Mouse (Mus musculus) left cerebral cortex, postnatal 36 days (tissue): ENCODE measurements around the gene Efcc1. TPM values are rescaled to one million over a fixed set of nuclear protein-coding genes. Genes with fewer than 3 reads are reported as not detected.

Experiments
- DNase-seq, 2 experiments: peaks; one replicate each; pipeline ENCODE4 v3.0.0; 2021 to 2022; ENCODE audit warnings: low spot score in 2 of 2, mixed read lengths in 1 of 2
- intact Hi-C: fragments of 180-260 bp; cut with DNase I; formaldehyde crosslinking; loops from one replicate; pipeline ENCODE4 v1.15.1; 2025
- total RNA-seq, 2 experiments: library from RNA; stranded (reverse); gene quantifications; 2 replicates each; pipeline ENCODE4 v1.2.3; 2021

Efcc1 gene
- total RNA-seq, 2 experiments from 2014 or later: 3.9 to 6.0 TPM

DNA sequence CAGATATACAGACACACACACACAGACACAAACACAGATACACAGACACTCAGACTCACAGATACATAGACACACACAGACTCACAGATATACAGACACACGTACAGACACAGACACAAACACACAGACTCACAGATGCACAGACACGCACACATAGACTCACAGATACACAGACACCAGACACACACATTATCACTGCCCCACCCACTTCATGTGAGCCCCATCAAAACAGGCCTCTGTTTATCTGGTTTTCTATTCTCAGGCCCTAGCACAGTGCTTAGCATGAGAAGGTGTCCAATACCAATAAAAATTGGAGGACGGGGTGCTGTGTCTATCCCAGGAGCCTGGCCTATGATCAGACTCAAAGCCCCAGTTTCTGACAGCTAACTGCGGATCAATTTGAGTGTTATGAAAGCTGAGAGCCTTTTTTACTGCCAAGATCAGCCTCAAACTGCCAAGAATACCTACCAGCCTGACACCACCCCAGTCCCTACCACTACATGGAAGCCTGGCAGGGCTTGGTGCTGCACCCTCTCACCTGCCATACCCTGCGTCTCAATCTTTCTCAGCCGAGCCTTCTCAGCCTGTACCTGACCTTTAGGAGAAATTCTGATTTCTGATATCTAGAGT, 65.7 kb downstream of the Efcc1 start:
- DNase-seq: no peak
- intact Hi-C loops: no loop called here

DNA sequence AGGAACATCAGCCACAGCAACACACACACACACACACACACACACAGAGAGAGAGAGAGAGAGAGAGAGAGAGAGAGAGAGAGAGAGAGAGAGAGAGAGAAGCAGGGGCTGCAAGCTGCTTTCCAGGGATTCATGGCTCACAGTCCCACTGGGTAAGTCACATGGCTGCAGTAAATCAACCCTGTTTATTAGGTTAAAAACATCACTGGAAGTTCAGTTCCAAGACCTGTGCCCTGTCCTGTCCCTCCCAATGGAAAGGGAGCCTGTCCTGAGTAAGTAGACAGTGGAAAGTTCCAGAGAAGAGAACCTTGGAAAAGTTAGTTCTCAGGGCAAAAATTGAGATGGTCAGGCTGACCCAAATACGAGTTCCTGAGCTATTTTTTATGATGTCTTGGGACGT, 66.7 kb downstream of the Efcc1 start:
- DNase-seq: no peak
- intact Hi-C loops: no loop called here

DNA sequence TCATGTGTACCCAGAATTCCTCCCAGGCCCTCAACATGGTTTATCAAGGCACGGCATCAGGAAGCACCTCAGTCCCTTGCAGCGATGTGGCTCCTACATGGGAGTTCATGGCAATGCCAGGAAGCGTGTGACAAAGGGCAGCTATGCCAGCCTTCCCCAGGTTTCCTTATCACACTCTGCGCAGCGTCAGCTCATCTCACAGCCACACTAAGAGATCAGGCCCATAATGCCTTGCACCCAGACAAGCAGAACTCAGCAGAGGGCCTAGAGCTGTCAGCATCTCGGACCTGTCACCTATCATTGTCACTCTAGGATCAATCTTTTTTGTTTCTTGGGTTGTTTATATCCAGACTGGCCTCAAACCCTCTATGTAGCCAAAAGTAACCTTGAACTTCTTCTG, 68.9 kb downstream of the Efcc1 start:
- intact Hi-C loops: no loop called here
- no peak for DNase-seq

DNA sequence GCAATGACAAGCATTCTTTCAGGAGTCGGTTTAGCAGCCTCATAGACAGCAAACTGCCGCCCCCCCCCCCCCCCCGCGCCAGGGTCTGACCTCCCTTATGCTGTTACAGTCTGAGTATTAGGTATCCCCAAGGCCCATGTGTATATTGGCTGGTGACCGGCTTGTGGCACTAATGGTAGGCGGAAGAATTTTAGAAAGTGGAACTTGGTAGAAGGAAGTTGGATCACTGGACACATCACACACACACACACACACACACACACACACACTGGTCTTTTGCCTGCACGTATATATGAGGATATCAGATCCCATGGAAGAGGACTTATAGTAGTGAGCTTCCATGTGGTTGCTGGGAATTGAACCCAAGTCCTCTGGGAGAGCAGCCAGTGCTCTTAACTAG, 71.8 kb downstream of the Efcc1 start:
- DNase-seq: no peak
- intact Hi-C loops: no loop called here

DNA sequence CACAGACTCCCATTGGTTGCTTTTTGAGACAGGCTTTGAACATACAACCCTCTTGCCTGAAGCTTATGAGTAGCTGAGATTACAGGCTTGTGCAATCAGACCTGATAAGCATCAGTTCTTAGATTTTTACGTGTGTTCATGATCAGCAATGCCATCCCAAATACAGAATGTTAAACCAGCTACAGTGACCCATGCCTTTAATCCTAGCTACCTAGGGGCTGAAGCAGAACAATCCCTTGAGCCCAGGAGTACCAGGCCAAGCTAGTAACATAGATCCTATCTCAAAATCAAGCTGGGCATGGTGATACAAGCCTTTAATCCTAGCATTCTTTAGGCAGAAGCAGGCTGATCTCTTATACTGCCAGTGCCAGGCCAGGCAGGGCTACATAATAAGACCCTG, 73.4 kb downstream of the Efcc1 start:
- no peak for DNase-seq

DNA sequence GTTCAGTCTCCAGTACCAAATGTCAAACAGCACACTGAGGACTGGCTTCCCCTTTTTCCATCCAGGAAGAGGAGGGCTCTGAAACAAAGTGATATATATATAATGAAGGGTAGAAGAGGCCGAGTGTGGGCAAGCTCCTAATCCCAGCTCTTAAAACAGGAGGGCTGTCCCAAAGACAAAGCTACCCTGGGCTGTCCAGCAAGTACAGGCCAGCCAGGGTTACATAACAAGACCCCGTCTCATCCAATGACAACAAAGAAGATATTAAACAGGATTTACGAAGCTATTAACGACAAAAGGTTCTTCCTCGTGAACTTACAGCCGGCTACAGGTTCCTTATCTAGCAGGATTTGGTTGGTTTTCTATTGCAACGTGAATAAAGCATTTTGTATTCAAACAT, 74.2 kb downstream of the Efcc1 start:
- intact Hi-C loops: no loop called here
- DNase-seq: no peak

More for the DNA sequence above, 73.4 kb downstream of the Efcc1 start:
- intact Hi-C loops: no loop called here

DNA sequence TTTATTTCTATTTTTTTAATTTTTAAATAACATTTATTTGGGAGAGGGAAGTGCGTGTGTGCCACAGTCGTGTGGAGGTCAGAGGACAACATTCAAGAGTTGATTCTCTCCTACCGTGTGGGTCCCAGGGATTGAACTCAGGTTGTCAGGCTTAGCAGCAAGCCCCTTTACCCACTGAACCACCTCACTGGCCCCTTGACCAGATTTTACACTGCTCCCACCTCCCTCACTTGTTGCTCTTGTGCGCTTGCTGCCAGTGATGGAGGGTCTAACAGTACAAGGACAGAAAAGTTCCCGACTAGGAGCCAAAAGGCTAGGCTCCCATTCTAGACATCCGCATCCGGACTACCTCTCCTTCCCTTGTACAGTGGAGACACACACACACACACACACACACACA, 74.8 kb downstream of the Efcc1 start:
- intact Hi-C loops: no loop called here
- DNase-seq: no peak

Other genes with a start within 250 kb of the Efcc1 start
- gene Arhgap25, start 197.6 kb upstream of the Efcc1 start, total RNA-seq: 10 to 100 TPM in 1 of 2 experiments, 1 to 10 TPM in 1; 7.9 to 10.7 TPM
- under 1 TPM; 0.09 to 0.17 TPM for gene Prokr1, start 140.1 kb upstream of the Efcc1 start, total RNA-seq
- gene Aplf, start 58.7 kb upstream of the Efcc1 start, total RNA-seq: 1 to 10 TPM; 8.2 to 8.5 TPM
- 1 to 10 TPM; 1.3 to 1.9 TPM for gene Gp9, start 47.2 kb downstream of the Efcc1 start, total RNA-seq
- 10 to 100 TPM; 14.1 to 18.1 TPM for gene Rab43, start 81.3 kb downstream of the Efcc1 start, total RNA-seq
- 1 to 10 TPM; 1.4 to 3.0 TPM for gene Gm45140, start 104.9 kb downstream of the Efcc1 start, total RNA-seq
- 10 to 100 TPM; 24.3 to 39.2 TPM for gene Isy1, start 107.9 kb downstream of the Efcc1 start, total RNA-seq
- gene Cnbp, start 120.2 kb downstream of the Efcc1 start, total RNA-seq: 100 to 1,000 TPM; 248 to 250 TPM
- gene Copg1, start 156.9 kb downstream of the Efcc1 start, total RNA-seq: 100 to 1,000 TPM; 230 to 232 TPM
- gene Hmces, start 183.1 kb downstream of the Efcc1 start, total RNA-seq: 10 to 100 TPM; 21.2 to 25.7 TPM